Comparison of ENCODE assay signal across 12 mouse cellular contexts in genomic region chr8:7206596-7206995, GRCm38 (mm10).
"Had no signal": no experiment of that assay in that cellular context is flagged by ENCODE, and none has a peak within 500 bp of the region (broad histone marks: within the 10 kb centered on the region; RNA-seq: fewer than 3 reads in every experiment).

No protein-coding gene starts in this region.

- DNase-seq: kidney, adult 11 months; kidney, adult 9 months; kidney, postnatal 36 days; midbrain, embryonic 14.5 days; thymus, postnatal 4 days had no signal

- H3K9me3 ChIP-seq: limb, embryonic 15.5 days; liver, embryonic 12.5 days; midbrain, embryonic 10.5 days; neural tube, embryonic 15.5 days had no signal

- H3K9ac ChIP-seq: limb, embryonic 15.5 days; liver, embryonic 12.5 days; lung, embryonic 14.5 days; neural tube, embryonic 15.5 days had no signal

- H3K4me2 ChIP-seq: limb, embryonic 15.5 days; liver, embryonic 12.5 days; lung, embryonic 14.5 days; neural tube, embryonic 15.5 days had no signal

- H3K4me3 ChIP-seq: limb, embryonic 15.5 days; liver, embryonic 12.5 days; midbrain, embryonic 10.5 days; myocyte; neural tube, embryonic 15.5 days had no signal

- ATAC-seq: liver, embryonic 12.5 days had no signal

- H3K27me3 ChIP-seq: limb, embryonic 15.5 days; liver, embryonic 12.5 days; neural tube, embryonic 15.5 days had no signal

- H3K4me1 ChIP-seq: limb, embryonic 15.5 days; liver, embryonic 12.5 days; midbrain, embryonic 10.5 days; neural tube, embryonic 15.5 days had no signal

- H3K27ac ChIP-seq: kidney, postnatal 0 days; limb, embryonic 15.5 days; liver, embryonic 12.5 days; midbrain, embryonic 10.5 days; neural tube, embryonic 15.5 days had no signal

- H3K36me3 ChIP-seq: limb, embryonic 15.5 days; liver, embryonic 12.5 days; midbrain, embryonic 10.5 days; neural tube, embryonic 15.5 days had no signal
